Mouse (Mus musculus) liver, embryonic 14.5 days (tissue): ENCODE data around the gene Eci1. TPM values are rescaled to one million over a fixed set of nuclear protein-coding genes. Genes with fewer than 3 reads are reported as not detected.
A peak's percentile ranks its signal among the peaks of the same experiment; 100 is the strongest.
"Not testable (repeated sequence)": the region's sequence is repeated elsewhere in the genome, so short reads cannot be mapped to it uniquely, and the experiment has no call there.

ENCODE experiments used
- ATAC-seq: fragments of 200-750 bp; cut with Nextera tagmentation; 2 replicates; pipeline ENCODE4 v1.8.0; 2017; ENCODE audit warnings: moderate number of reproducible peaks, mild to moderate bottlenecking, moderate library complexity; ENCODE audit not compliant: insufficient read depth
- DNase-seq, 3 experiments: peaks; one replicate each; pipeline ENCODE4 v3.0.0-alpha.2; 2012 to 2013; ENCODE audit warnings: low read depth in 3 of 3, low spot score in 3 of 3
- H3K27ac ChIP-seq: fragments of 300-500 bp; sonication (generic); 2 replicates; pipeline ENCODE4 v1.5.1; 2014; ENCODE audit warnings: moderate library complexity, mild to moderate bottlenecking, control low read depth, inconsistent platforms
- H3K27me3 ChIP-seq: fragments of 300-500 bp; sonication (generic); 2 replicates; pipeline ENCODE4 v1.6.1; 2014; ENCODE audit warnings: mild to moderate bottlenecking, low read length, moderate library complexity; ENCODE audit not compliant: control insufficient read depth, insufficient read depth
- H3K36me3 ChIP-seq: fragments of 300-500 bp; sonication (generic); replicated peaks from 2 replicates; pipeline ENCODE4 v1.6.1; 2014; ENCODE audit warnings: low read depth; ENCODE audit not compliant: control insufficient read depth, insufficient read depth
- H3K4me1 ChIP-seq, 2 experiments: fragments of 200-500 bp in 1 of 2; fragments of 300-500 bp in 1 of 2; sonication (generic) in 1 of 2; replicated peaks; 2 replicates each; pipeline ENCODE4 v1.6.1; 2012 to 2014; ENCODE audit warnings: antibody characterized with exemption in 1 of 2, inconsistent platforms in 1 of 2, low read length in 1 of 2; ENCODE audit not compliant: control insufficient read depth in 2 of 2, insufficient read depth in 2 of 2
- H3K4me2 ChIP-seq: fragments of 300-500 bp; sonication (generic); 2 replicates; pipeline ENCODE4 v1.6.1; 2014; ENCODE audit warnings: low read depth, mild to moderate bottlenecking, control low read depth, moderate library complexity
- H3K4me3 ChIP-seq, 2 experiments: fragments of 200-500 bp in 1 of 2; fragments of 300-500 bp in 1 of 2; sonication (generic) in 1 of 2; 2 replicates each; pipeline ENCODE4 v1.5.1; 2012 to 2014; ENCODE audit warnings: low read depth in 2 of 2, low read length in 2 of 2, mild to moderate bottlenecking in 2 of 2, control low read depth in 1 of 2, inconsistent platforms in 1 of 2, moderate library complexity in 1 of 2; ENCODE audit not compliant: insufficient read depth in 1 of 2
- H3K9ac ChIP-seq: fragments of 300-500 bp; sonication (generic); replicated peaks from 2 replicates; pipeline ENCODE4 v1.6.1; 2014; ENCODE audit warnings: mild to moderate bottlenecking, control low read depth, moderate library complexity
- H3K9me3 ChIP-seq: fragments of 300-500 bp; sonication (generic); 2 replicates; pipeline ENCODE4 v1.6.1; 2016; ENCODE audit warnings: low read length, mixed read lengths; ENCODE audit not compliant: control insufficient read depth
- CTCF ChIP-seq: IDR thresholded peaks from 2 replicates; pipeline ENCODE4 v1.5.1; 2016; ENCODE audit warnings: antibody characterized with exemption, low read depth, control low read depth
- EP300 ChIP-seq: IDR thresholded peaks from 2 replicates; pipeline ENCODE4 v1.6.1; 2016; ENCODE audit warnings: antibody characterized with exemption, low read depth
- WGBS: fragments of 180-500 bp; shearing (Covaris S2); extraction: QIAGEN DNeasy Blood & Tissue Kit; methylation state at CpG from one replicate; pipeline ENCODE4 v1.1.7; 2014; ENCODE audit not compliant: insufficient replicate concordance; 5-methylcytosine and 5-hydroxymethylcytosine counted together
- polyA plus RNA-seq, 2 experiments: library from polyadenylated mRNA; depleted of rRNA in 1 of 2; stranded (reverse) in 1 of 2; unstranded in 1 of 2; fragments of >200 nt; fragmentation: Nextera tagmentation in 1 of 2; extraction: Ambion mirVana in 1 of 2; gene quantifications; 2 replicates each; pipeline versions ENCODE4 v1.2.1 to v1.2.3; 2012 to 2014

Gene Eci1
- polyA plus RNA-seq, 2 experiments, result 48.3 to 56.4 TPM

DNA sequence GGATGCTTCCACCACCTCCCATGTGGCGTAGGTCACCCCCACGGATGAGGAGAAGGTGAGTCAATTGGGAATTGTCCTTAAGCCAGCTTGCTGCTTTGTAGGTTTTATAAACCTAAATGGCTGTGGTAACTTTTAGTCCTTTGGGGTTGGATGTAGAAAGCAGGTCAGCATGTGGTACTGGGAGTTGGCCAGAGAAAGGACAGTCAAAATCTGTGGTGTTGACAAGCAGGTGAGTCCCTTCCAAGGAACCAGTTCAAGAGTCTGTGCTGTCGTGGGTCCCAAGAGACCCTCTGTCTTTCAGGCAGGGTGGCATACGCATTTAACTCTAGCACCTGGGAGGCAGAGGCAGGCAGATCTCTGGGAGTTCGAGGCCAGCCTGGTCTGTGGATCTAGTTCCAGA is 2.0 kb upstream of the Eci1 start:
- no peaks in the 10 kb centered on the region for H3K9me3 ChIP-seq
- H3K27me3 ChIP-seq, result no peaks in the 10 kb centered on the region
- TF ChIP-seq CTCF (no peak), EP300 (no peak)
- no peak overlapping the region for H3K9ac ChIP-seq
- no peak for DNase-seq
- H3K4me3 ChIP-seq, result no peak overlapping the region
- H3K27ac ChIP-seq, result no peak overlapping the region
- peaks cover 59% of the 10 kb centered on the region for H3K36me3 ChIP-seq
- 85% methylated on average over 5 of the region's 5 CpGs for WGBS
- no peak for ATAC-seq
- H3K4me2 ChIP-seq, result no peak overlapping the region
- H3K4me1 ChIP-seq, result peaks cover 2 to 4% of the 10 kb centered on the region in 2 experiments; a peak in 2 of 4 replicates

DNA sequence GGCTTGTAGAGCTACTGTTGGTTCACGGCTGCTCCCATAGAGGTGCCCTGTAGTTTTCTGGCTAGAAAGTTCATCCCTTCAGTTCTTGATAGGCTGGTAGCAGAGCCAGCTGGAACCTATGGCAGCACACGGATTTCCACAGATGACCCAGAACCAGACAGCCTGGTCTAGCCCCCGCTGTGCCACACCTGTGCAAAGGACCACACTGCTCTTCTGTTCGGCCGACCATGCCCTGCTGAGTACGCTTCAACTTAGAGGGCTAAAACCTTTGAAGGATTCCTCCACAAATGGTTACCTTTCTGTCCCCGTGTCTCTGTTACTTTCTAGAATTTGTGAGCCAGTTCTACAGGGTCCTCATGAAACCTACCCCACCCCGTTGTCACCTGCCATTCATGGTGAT is 1.1 kb upstream of the Eci1 start:
- WGBS, result 82% methylated on average over 5 of the region's 8 CpGs
- peaks cover 51% of the 10 kb centered on the region for H3K36me3 ChIP-seq

DNA sequence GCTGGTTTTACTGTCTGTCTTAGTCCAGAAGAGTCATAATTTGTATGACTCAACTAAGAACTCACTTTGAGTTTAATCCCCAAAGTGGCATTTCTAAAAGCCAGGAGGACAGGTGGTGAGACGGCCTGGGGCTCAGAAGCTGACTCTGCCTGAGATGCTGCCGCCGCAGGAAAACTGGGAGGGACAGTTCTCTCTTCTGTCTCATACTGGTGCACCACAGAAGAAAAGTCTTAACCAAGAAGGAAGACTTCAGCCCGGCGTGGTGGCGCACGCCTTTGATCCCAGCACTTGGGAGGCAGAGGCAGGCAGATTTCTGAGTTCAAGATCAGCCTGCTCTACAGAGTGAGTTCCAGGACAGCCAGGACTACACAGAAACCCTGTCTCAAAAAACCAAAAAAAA is 536 bp upstream of the Eci1 start:
- peak overlapping the region; percentile 95 for H3K4me2 ChIP-seq
- ATAC-seq, result no peak
- H3K4me3 ChIP-seq, result no peak overlapping the region
- no peak overlapping the region; the same call in 1 of the 2 replicates for H3K9ac ChIP-seq
- TF ChIP-seq EP300, result no peak
- TF ChIP-seq CTCF, result no peak
- peaks cover 2 to 4% of the 10 kb centered on the region in 2 experiments; a peak in 2 of 4 replicates for H3K4me1 ChIP-seq
- no peaks in the 10 kb centered on the region for H3K27me3 ChIP-seq
- WGBS, result 84% methylated on average over 7 of the region's 7 CpGs
- peak overlapping the region; percentile 32 for H3K27ac ChIP-seq
- no peak for DNase-seq
- no peaks in the 10 kb centered on the region for H3K9me3 ChIP-seq
- peaks cover 45% of the 10 kb centered on the region for H3K36me3 ChIP-seq

More for the DNA sequence above, 1.1 kb upstream of the Eci1 start:
- H3K9me3 ChIP-seq, H3K9ac ChIP-seq, H3K27me3 ChIP-seq, H3K27ac ChIP-seq, DNase-seq, H3K4me3 ChIP-seq, H3K4me1 ChIP-seq, H3K4me2 ChIP-seq, ATAC-seq: not testable (repeated sequence)

DNA sequence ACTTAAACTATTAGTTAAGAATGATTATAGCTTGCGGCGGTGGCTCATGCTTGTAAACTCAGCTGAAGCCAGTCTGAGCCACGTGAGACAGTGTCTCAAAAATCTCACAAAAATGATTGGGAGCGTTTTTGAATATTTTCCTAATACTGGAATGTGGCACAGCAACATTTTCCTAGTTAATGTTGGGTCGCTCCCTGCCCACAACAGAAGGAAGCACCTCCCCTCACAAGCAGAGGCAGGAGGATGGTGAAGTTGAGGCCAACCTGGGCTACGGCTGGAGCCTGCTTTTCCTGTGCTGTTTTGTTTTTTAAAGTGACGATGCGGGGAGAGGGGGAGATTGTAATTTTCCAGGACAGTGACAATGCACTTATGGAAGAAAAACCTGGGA is 723 bp downstream of the Eci1 start:
- DNase-seq (no peak), ATAC-seq (no peak)
- WGBS, result under 1% methylated on average over 8 of the region's 8 CpGs

DNA sequence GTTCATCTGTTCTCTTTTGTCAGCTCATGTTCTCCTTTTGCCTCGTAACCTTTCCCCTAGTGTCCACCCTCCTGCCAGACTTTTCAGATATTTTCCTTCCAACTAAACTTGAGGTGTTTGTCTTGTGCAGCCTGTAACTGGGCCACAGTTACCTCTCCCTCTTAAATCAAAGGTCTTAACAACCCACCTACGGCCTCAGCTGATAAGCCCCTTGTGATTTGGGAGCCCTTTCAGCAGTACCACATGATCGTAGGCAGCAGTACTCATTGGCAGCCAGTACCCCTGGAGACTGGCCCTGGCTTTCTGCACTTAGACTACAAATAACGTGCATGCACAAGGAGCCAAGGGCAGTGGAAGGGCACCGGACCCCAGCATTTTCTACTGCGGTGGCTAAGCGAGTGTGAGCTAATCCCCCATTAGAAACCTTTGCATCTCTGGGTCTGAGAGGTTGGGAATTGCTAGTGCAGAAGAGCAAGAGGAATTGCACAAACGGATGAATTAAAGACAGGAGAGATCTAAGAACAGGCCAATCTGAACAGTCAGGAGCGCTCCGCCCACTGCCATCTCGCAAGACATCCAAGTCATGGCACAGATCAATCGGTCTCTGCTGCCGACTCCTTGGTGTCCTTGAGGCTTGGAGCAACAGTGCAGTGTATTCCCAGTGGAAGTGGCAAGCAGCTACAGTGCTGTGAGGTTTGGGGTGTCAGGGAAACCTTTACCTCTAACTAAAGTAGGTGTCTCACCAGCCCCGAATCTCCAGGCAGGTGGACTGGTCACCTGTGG is 3.0 kb downstream of the Eci1 start:
- DNase-seq, result no peak

More for the DNA sequence above, 723 bp downstream of the Eci1 start:
- Histone ChIP-seq H3K9me3 (no peaks in the 10 kb centered on the region), H3K36me3 (peaks cover 32% of the 10 kb centered on the region), H3K27me3 (no peaks in the 10 kb centered on the region), H3K9ac (peak overlapping the region; percentile 56), H3K4me2 (peak overlapping the region; percentile 95), H3K4me3 (peak overlapping the region; percentile 61 to 81), H3K4me1 (peaks cover 2 to 4% of the 10 kb centered on the region in 2 experiments; a peak in 2 of 4 replicates), H3K27ac (peak overlapping the region; percentile 32)
- TF ChIP-seq CTCF (no peak), EP300 (no peak)

More for the DNA sequence above, 3.0 kb downstream of the Eci1 start:
- TF ChIP-seq EP300 (no peak), CTCF (no peak)
- 79% methylated on average over 14 of the region's 14 CpGs for WGBS
- peaks cover 14% of the 10 kb centered on the region for H3K36me3 ChIP-seq
- H3K27me3 ChIP-seq, result no peaks in the 10 kb centered on the region
- no peak overlapping the region for H3K27ac ChIP-seq
- no peaks in the 10 kb centered on the region for H3K9me3 ChIP-seq
- H3K4me2 ChIP-seq, result no peak overlapping the region
- H3K4me1 ChIP-seq, result peaks cover 2 to 4% of the 10 kb centered on the region in 2 experiments; a peak in 2 of 4 replicates
- no peak overlapping the region for H3K4me3 ChIP-seq
- H3K9ac ChIP-seq, result no peak overlapping the region
- no peak for ATAC-seq
